Mouse (Mus musculus) C2C12 (cell line): ENCODE data around the gene Ccl3. TPM values are rescaled to one million over a fixed set of nuclear protein-coding genes. Genes with fewer than 3 reads are reported as not detected.

Experiments
- H3K27me3 ChIP-seq: one replicate; pipeline ENCODE4 v1.6.1; 2011; ENCODE audit not compliant: control insufficient read depth, insufficient read depth, insufficient read length
- H3K36me3 ChIP-seq: one replicate; pipeline ENCODE4 v1.6.1; 2011; ENCODE audit not compliant: control insufficient read depth, insufficient read depth
- H3K4me3 ChIP-seq: one replicate; pipeline ENCODE4 v1.5.1; 2011; ENCODE audit warnings: mild to moderate bottlenecking, control low read depth; ENCODE audit not compliant: poor library complexity, insufficient read depth, severe bottlenecking
- H3K79me2 ChIP-seq: one replicate; pipeline ENCODE4 v1.6.1; 2011; ENCODE audit not compliant: control insufficient read depth, insufficient read depth
- H3K79me3 ChIP-seq: one replicate; pipeline ENCODE4 v1.6.1; 2011; ENCODE audit warnings: low read depth, control low read depth
- H3ac ChIP-seq: one replicate; pipeline ENCODE3; 2011; ENCODE audit warnings: low read depth; ENCODE audit not compliant: control insufficient read depth, insufficient read length
- CEBPB ChIP-seq: IDR thresholded peaks from one replicate; pipeline ENCODE4 v1.6.1; 2011; ENCODE audit warnings: low read depth, mild to moderate bottlenecking, control low read depth, moderate library complexity
- CTCF ChIP-seq: IDR thresholded peaks from one replicate; pipeline ENCODE4 v1.5.1; 2011; ENCODE audit not compliant: control insufficient read depth, insufficient read depth, insufficient read length
- FOSL1 ChIP-seq: IDR thresholded peaks from one replicate; pipeline ENCODE4 v1.8.0; 2011; ENCODE audit warnings: mild to moderate bottlenecking, low read length; ENCODE audit not compliant: poor library complexity, insufficient read depth, severe bottlenecking
- MAX ChIP-seq: IDR thresholded peaks from one replicate; pipeline ENCODE4 v1.6.1; 2011; ENCODE audit warnings: mild to moderate bottlenecking, control low read depth
- MYOD1 ChIP-seq: IDR thresholded peaks from one replicate; pipeline ENCODE4 v1.6.1; 2011; ENCODE audit warnings: low read depth; ENCODE audit not compliant: control insufficient read depth, insufficient read length
- MYOG ChIP-seq: IDR thresholded peaks from one replicate; pipeline ENCODE4 v1.6.1; 2011; ENCODE audit not compliant: control insufficient read depth, insufficient read length; ENCODE audit errors: extremely low read depth
- USF1 ChIP-seq: IDR thresholded peaks from one replicate; pipeline ENCODE4 v1.6.1; 2011; ENCODE audit warnings: low read depth, mild to moderate bottlenecking, control low read depth, moderate library complexity
- polyA plus RNA-seq: library from polyadenylated mRNA; unstranded; fragments of >200 nt; fragmentation: generic; extraction: Trizol; gene quantifications from one replicate; pipeline ENCODE4 v1.2.1, GENCODE M21; 2012; ENCODE audit warnings: missing spikeins

Gene Ccl3
- polyA plus RNA-seq, 1 experiment: not detected

GRCm38 (mm10) chr11:83619037-83619436, 30.1 kb downstream of the Ccl3 start:
- Histone ChIP-seq H3ac (no peak overlapping the region), H3K79me2 (no peaks in the 10 kb centered on the region), H3K36me3 (no peaks in the 10 kb centered on the region), H3K27me3 (no peaks in the 10 kb centered on the region), H3K4me3 (no peak overlapping the region), H3K79me3 (no peaks in the 10 kb centered on the region)
- no peak for TF ChIP-seq USF1
- no peak for TF ChIP-seq FOSL1
- no peak for TF ChIP-seq MYOG
- TF ChIP-seq MAX: no peak
- TF ChIP-seq MYOD1: no peak
- no peak for TF ChIP-seq CTCF

- no peaks in the 10 kb centered on the region for H3K79me2 ChIP-seq
- no peaks in the 10 kb centered on the region for H3K36me3 ChIP-seq
- no peaks in the 10 kb centered on the region for H3K79me3 ChIP-seq
- H3K4me3 ChIP-seq: no peak overlapping the region
- H3K27me3 ChIP-seq: no peaks in the 10 kb centered on the region
- H3ac ChIP-seq: no peak overlapping the region
- TF ChIP-seq CEBPB: no peak
- TF ChIP-seq MYOD1: no peak
- no peak for TF ChIP-seq MAX
- TF ChIP-seq USF1: no peak
- no peak for TF ChIP-seq MYOG
- no peak for TF ChIP-seq CTCF
- TF ChIP-seq FOSL1: no peak
Observed at GRCm38 (mm10) chr11:83618238-83618637, 30.9 kb downstream of the Ccl3 start.

- no peaks in the 10 kb centered on the region for H3K36me3 ChIP-seq
- H3K4me3 ChIP-seq: no peak overlapping the region
- no peak overlapping the region for H3ac ChIP-seq
- H3K79me3 ChIP-seq: no peaks in the 10 kb centered on the region
- H3K27me3 ChIP-seq: no peaks in the 10 kb centered on the region
- TF ChIP-seq FOSL1 (no peak), MAX (no peak), CEBPB (no peak), CTCF (no peak), USF1 (no peak), MYOD1 (no peak), MYOG (no peak)
- no peaks in the 10 kb centered on the region for H3K79me2 ChIP-seq
Observed at GRCm38 (mm10) chr11:83616586-83616985, 32.6 kb downstream of the Ccl3 start.

- H3K27me3 ChIP-seq: no peaks in the 10 kb centered on the region
- no peak overlapping the region for H3K4me3 ChIP-seq
- H3ac ChIP-seq: no peak overlapping the region
- no peak for TF ChIP-seq MYOD1
- no peak for TF ChIP-seq MAX
- TF ChIP-seq MYOG: no peak
- no peak for TF ChIP-seq FOSL1
- TF ChIP-seq USF1: no peak
- TF ChIP-seq CTCF: no peak
- TF ChIP-seq CEBPB: no peak
- H3K79me2 ChIP-seq: no peaks in the 10 kb centered on the region
- no peaks in the 10 kb centered on the region for H3K36me3 ChIP-seq
- no peaks in the 10 kb centered on the region for H3K79me3 ChIP-seq
Observed at GRCm38 (mm10) chr11:83610900-83611299, 38.3 kb downstream of the Ccl3 start.

- TF ChIP-seq FOSL1 (no peak), CTCF (no peak), MYOG (no peak), MAX (no peak), MYOD1 (no peak), USF1 (no peak), CEBPB (no peak)
- H3ac ChIP-seq: no peak overlapping the region
- no peaks in the 10 kb centered on the region for H3K79me3 ChIP-seq
- H3K27me3 ChIP-seq: no peaks in the 10 kb centered on the region
- H3K36me3 ChIP-seq: no peaks in the 10 kb centered on the region
- no peak overlapping the region for H3K4me3 ChIP-seq
- H3K79me2 ChIP-seq: no peaks in the 10 kb centered on the region
Observed at GRCm38 (mm10) chr11:83606396-83606795, 42.8 kb downstream of the Ccl3 start.

- Histone ChIP-seq H3K79me3 (no peaks in the 10 kb centered on the region), H3K27me3 (no peaks in the 10 kb centered on the region), H3K79me2 (no peaks in the 10 kb centered on the region), H3K36me3 (no peaks in the 10 kb centered on the region), H3K4me3 (no peak overlapping the region), H3ac (no peak overlapping the region)
- TF ChIP-seq CTCF: no peak
- no peak for TF ChIP-seq MYOD1
- no peak for TF ChIP-seq MAX
- TF ChIP-seq CEBPB: no peak
- no peak for TF ChIP-seq USF1
- TF ChIP-seq MYOG: no peak
- no peak for TF ChIP-seq FOSL1
Observed at GRCm38 (mm10) chr11:83605535-83605934, 43.6 kb downstream of the Ccl3 start.
